ENCODE assay signal across 20 mouse cellular contexts in the genomic region with DNA sequence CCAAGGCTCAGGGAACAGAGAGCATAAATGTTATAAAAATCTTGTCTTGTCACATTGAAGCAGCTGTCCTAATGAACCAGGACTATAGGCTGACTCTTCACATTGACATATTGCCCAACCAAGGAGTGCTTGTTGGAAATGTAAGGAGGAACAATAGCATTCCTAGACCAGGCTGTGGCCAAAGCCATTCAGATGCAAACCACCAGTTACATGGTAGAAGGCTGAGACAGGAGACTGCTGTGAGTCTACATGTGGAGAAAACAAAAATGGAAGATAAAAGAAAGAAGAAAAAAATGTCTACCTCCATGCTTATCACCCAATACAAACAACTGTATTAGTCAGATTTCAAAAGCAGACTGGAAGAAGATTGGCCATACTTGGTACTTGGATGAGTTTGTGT. TPM values are rescaled to one million over a fixed set of nuclear protein-coding genes. Genes with fewer than 3 reads are reported as not detected.
"Had no signal": no experiment of that assay in that cellular context is flagged by ENCODE, and none has a peak within 500 bp of the region (broad histone marks: within the 10 kb centered on the region; RNA-seq: fewer than 3 reads in every experiment).

No protein-coding gene starts in this region.

- H3K4me3 ChIP-seq: lung, embryonic 15.5 days; megakaryocyte, embryonic 14.5 days; midbrain, embryonic 12.5 days; neural tube, embryonic 12.5 days had no signal

- H3K27me3 ChIP-seq: lung, embryonic 15.5 days; megakaryocyte, embryonic 14.5 days; midbrain, embryonic 12.5 days; neural tube, embryonic 12.5 days had no signal

- DNase-seq: liver, postnatal 0 days; lung, adult 2 months; lung, postnatal 14 days; lung, postnatal 36 days; midbrain, embryonic 14.5 days; right cerebral cortex, postnatal 14 days; spleen, adult 18-20 months; thymus, adult 18-20 months; thymus, postnatal 14 days; thymus, postnatal 36 days had no signal

- ATAC-seq: liver, postnatal 0 days; lung, postnatal 0 days had no signal

- H3K9me3 ChIP-seq: lung, embryonic 15.5 days; megakaryocyte, embryonic 14.5 days; midbrain, embryonic 12.5 days; neural tube, embryonic 12.5 days had no signal

- H3K4me1 ChIP-seq: lung, embryonic 15.5 days; neural tube, embryonic 12.5 days had no signal

- H3K27ac ChIP-seq: lung, embryonic 15.5 days; macrophage; midbrain, embryonic 12.5 days; neural tube, embryonic 12.5 days had no signal

- H3K36me3 ChIP-seq: lung, embryonic 15.5 days; midbrain, embryonic 12.5 days; neural tube, embryonic 12.5 days had no signal

- H3K9ac ChIP-seq: liver, postnatal 0 days; lung, embryonic 15.5 days; midbrain, embryonic 12.5 days; neural tube, embryonic 12.5 days had no signal

- H3K4me2 ChIP-seq: lung, embryonic 15.5 days; midbrain, embryonic 12.5 days; neural tube, embryonic 12.5 days had no signal

RNA-seq across cellular contexts. Expression of gene Fezf2, which starts 48.8 kb away (rescaled TPM):
- polyA plus RNA-seq: liver, postnatal 0 days; lung, adult 2 months; lung, postnatal 0 days; macrophage; neural tube, embryonic 12.5 days; neural tube, embryonic 14.5 days; small intestine, adult 2 months; stomach, embryonic 14.5 days; stomach, embryonic 16.5 days had no signal
